Mouse (Mus musculus): Measurements from ENCODE around the gene Npcd. TPM values are rescaled to one million over a fixed set of nuclear protein-coding genes. Genes with fewer than 3 reads are reported as not detected.

Gene Npcd
- polyA plus RNA-seq, 1 experiment from 2014 or later = 0.32 TPM

- H3K27me3 ChIP-seq = no peaks in the 10 kb centered on the region
- H3K36me3 ChIP-seq = 0 out of 2 replicates have a peak, but pooled peaks cover 3% of the 10 kb centered on the region
- no peak for ATAC-seq (ENCODE audit: insufficient number of reproducible peaks, insufficient read depth, low FRiP score, low TSS enrichment, low read depth)
- peaks cover 24% of the 10 kb centered on the region for H3K4me1 ChIP-seq
- WGBS = 69% methylated on average over 7 of the region's 7 CpGs
- H3K9me3 ChIP-seq = no peaks in the 10 kb centered on the region
- H3K4me2 ChIP-seq = no peak overlapping the region
- no peak overlapping the region for H3K27ac ChIP-seq
- H3K9ac ChIP-seq = 0 out of 2 replicates have a peak overlapping the region, but pooled peaks have one; percentile 83
- no peak overlapping the region for H3K4me3 ChIP-seq
These were observed 58.4 kb downstream of the Npcd start for GRCm38 (mm10) chr15:79775662-79776061.

DNA sequence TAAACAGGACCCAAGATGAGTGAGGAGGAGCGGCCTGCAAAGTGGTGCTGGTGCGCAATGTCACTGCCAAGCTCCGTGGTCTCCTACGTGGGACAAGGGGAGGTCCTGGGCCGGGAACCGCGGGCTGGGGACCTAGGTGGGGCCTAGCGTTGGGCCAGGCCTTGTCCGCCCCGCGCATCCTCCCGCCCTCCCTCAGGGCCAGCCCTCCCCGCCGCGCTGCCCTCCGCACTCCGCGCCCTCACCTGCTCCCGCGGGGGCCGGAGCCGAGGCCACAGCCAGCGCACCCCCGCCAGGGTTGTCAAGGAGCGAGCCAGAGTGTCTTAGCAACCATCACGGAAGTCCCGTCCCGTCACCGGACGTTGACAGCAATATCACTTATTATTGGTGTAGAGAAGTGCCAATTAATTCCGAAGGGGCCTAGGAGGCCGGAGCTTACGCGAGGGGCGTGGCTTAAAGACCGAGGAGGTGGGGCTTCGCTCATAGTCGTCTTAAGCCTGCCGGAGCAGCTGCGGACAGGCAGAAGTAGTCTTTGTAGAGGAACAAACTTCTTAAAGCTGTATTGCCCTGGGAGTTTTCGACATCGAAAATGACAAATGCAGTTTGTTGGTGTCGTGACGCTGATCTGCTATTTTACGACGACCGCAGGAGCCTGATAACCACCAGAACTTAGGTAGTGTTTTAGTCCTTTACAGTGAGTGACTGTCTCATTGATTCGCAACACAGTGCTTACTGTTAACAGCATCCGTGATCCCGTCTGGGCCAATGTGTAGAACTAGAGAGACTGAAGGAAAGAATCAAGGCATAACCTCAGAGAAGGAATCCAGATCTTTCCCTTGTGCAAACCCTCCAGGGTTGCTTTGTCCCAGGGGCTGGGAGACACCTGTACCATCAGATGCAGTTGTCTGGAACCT is 59.7 kb downstream of the Npcd start:
- peak overlapping the region; percentile 76 for H3K27ac ChIP-seq
- peak overlapping the region; percentile 89 for H3K4me3 ChIP-seq
- H3K36me3 ChIP-seq = 0 out of 2 replicates have a peak, but pooled peaks cover 5% of the 10 kb centered on the region
- H3K27me3 ChIP-seq = no peaks in the 10 kb centered on the region
- peaks cover 20% of the 10 kb centered on the region for H3K4me1 ChIP-seq
- ATAC-seq (ENCODE audit: insufficient number of reproducible peaks, insufficient read depth, low FRiP score, low TSS enrichment, low read depth) = peak; percentile 97
- peak overlapping the region; percentile 81 for H3K4me2 ChIP-seq
- peak overlapping the region; percentile 83 for H3K9ac ChIP-seq
- WGBS = under 1% methylated on average over 50 of the region's 50 CpGs
- H3K9me3 ChIP-seq = no peaks in the 10 kb centered on the region

GRCm38 (mm10) chr15:79770629-79771240 is 63.3 kb downstream of the Npcd start:
- no peak overlapping the region for H3K4me3 ChIP-seq
- H3K27ac ChIP-seq = no peak overlapping the region
- WGBS = 85% methylated on average over 21 of the region's 21 CpGs
- no peak for ATAC-seq (ENCODE audit: insufficient number of reproducible peaks, insufficient read depth, low FRiP score, low TSS enrichment, low read depth)
- H3K27me3 ChIP-seq = no peaks in the 10 kb centered on the region
- H3K9me3 ChIP-seq = no peaks in the 10 kb centered on the region
- H3K9ac ChIP-seq = 0 out of 2 replicates have a peak overlapping the region, but pooled peaks have one; percentile 21
- no peak overlapping the region for H3K4me2 ChIP-seq
- H3K36me3 ChIP-seq = peaks cover 6% of the 10 kb centered on the region; the same call in 1 of the 2 replicates
- peaks cover 20% of the 10 kb centered on the region for H3K4me1 ChIP-seq

- WGBS = 71% methylated on average over 6 of the region's 6 CpGs
- Histone ChIP-seq H3K4me1 (peaks cover 5% of the 10 kb centered on the region), H3K27ac (no peak overlapping the region), H3K27me3 (no peaks in the 10 kb centered on the region), H3K4me3 (no peak overlapping the region), H3K36me3 (peaks cover 29% of the 10 kb centered on the region), H3K4me2 (no peak overlapping the region), H3K9ac (no peak overlapping the region), H3K9me3 (no peaks in the 10 kb centered on the region)
- ATAC-seq (ENCODE audit: insufficient number of reproducible peaks, insufficient read depth, low FRiP score, low TSS enrichment, low read depth) = no peak
These were observed 65.7 kb downstream of the Npcd start for GRCm38 (mm10) chr15:79768302-79768701.

- Histone ChIP-seq H3K4me2 (no peak overlapping the region), H3K27ac (no peak overlapping the region), H3K27me3 (no peaks in the 10 kb centered on the region), H3K4me1 (no peaks in the 10 kb centered on the region), H3K36me3 (peaks cover 38% of the 10 kb centered on the region), H3K9me3 (no peaks in the 10 kb centered on the region), H3K9ac (no peak overlapping the region), H3K4me3 (no peak overlapping the region)
- no peak for ATAC-seq (ENCODE audit: insufficient number of reproducible peaks, insufficient read depth, low FRiP score, low TSS enrichment, low read depth)
- 87% methylated on average over 16 of the region's 16 CpGs for WGBS
These were observed 66.6 kb downstream of the Npcd start for GRCm38 (mm10) chr15:79767327-79767961.

DNA sequence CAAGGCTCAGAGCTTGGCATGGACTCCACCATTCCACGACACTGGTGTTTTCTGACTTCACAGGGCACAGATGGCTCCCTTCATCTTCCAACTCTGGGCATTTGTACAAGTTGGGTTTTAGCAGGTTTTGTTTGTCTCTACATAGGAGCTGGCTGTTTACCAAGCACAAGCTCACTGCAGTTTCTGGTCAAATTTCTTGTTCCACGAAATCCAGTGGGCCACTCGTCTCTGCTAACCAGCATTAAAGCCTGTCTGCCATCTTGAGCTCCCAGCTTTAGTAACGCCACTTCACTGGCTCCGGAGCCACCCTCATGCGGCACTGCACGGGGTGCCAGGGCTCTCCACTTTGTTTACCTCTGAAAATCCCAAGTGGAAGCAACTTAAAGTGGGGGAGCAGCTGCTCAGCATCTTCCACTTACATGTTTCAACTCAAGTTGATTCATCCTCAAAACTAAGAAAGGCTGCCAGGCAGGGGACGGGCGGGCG is 67.4 kb downstream of the Npcd start:
- Histone ChIP-seq H3K4me2 (no peak overlapping the region), H3K27ac (no peak overlapping the region), H3K4me1 (no peaks in the 10 kb centered on the region), H3K36me3 (peaks cover 46% of the 10 kb centered on the region), H3K9ac (no peak overlapping the region), H3K9me3 (no peaks in the 10 kb centered on the region), H3K4me3 (no peak overlapping the region), H3K27me3 (no peaks in the 10 kb centered on the region)
- 90% methylated on average over 10 of the region's 10 CpGs for WGBS
- no peak for ATAC-seq (ENCODE audit: insufficient number of reproducible peaks, insufficient read depth, low FRiP score, low TSS enrichment, low read depth)

DNA sequence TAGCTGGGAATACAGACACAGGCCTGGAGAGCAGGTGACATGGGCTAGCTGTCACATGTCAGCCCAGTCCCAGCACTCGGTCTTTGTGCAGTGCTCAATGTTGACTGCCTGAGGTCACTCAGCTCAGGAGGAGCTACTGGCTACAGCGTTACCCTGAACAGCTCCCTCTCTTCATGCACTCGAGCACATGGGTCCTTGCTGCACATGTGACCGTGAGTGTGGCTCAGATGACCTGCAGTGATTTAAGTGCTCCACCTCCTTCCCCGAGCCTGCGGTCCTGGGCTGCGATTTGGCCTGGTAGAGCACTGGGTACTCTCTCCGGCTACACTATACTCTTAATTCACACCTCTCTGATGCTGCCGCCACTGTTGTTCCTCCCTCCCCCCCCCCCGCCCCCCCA is 67.9 kb downstream of the Npcd start:
- peaks cover 49% of the 10 kb centered on the region for H3K36me3 ChIP-seq
- H3K27me3 ChIP-seq = no peaks in the 10 kb centered on the region
- no peak overlapping the region for H3K27ac ChIP-seq
- H3K9ac ChIP-seq = no peak overlapping the region
- no peaks in the 10 kb centered on the region for H3K9me3 ChIP-seq
- H3K4me3 ChIP-seq = no peak overlapping the region
- no peak for ATAC-seq (ENCODE audit: insufficient number of reproducible peaks, insufficient read depth, low FRiP score, low TSS enrichment, low read depth)
- 63% methylated on average over 10 of the region's 10 CpGs for WGBS
- no peaks in the 10 kb centered on the region for H3K4me1 ChIP-seq
- H3K4me2 ChIP-seq = no peak overlapping the region

- no peak overlapping the region for H3K27ac ChIP-seq
- no peaks in the 10 kb centered on the region for H3K9me3 ChIP-seq
- no peak overlapping the region for H3K9ac ChIP-seq
- H3K4me1 ChIP-seq = no peaks in the 10 kb centered on the region
- WGBS = 74% methylated on average over 2 of the region's 2 CpGs
- ATAC-seq (ENCODE audit: insufficient number of reproducible peaks, insufficient read depth, low FRiP score, low TSS enrichment, low read depth) = no peak
- peaks cover 50% of the 10 kb centered on the region for H3K36me3 ChIP-seq
- no peaks in the 10 kb centered on the region for H3K27me3 ChIP-seq
- H3K4me2 ChIP-seq = no peak overlapping the region
- H3K4me3 ChIP-seq = no peak overlapping the region
These were observed 68.7 kb downstream of the Npcd start for GRCm38 (mm10) chr15:79765361-79765760.

- WGBS = 82% methylated on average over 11 of the region's 11 CpGs
- Histone ChIP-seq H3K4me1 (no peaks in the 10 kb centered on the region), H3K27me3 (no peaks in the 10 kb centered on the region), H3K36me3 (peaks cover 50% of the 10 kb centered on the region), H3K9ac (peak overlapping the region; percentile 36; the same call in 1 of the 2 replicates), H3K4me2 (no peak overlapping the region), H3K27ac (no peak overlapping the region), H3K4me3 (no peak overlapping the region), H3K9me3 (no peaks in the 10 kb centered on the region)
- no peak for ATAC-seq (ENCODE audit: insufficient number of reproducible peaks, insufficient read depth, low FRiP score, low TSS enrichment, low read depth)
These were observed 69.3 kb downstream of the Npcd start for GRCm38 (mm10) chr15:79764539-79765267.

DNA sequence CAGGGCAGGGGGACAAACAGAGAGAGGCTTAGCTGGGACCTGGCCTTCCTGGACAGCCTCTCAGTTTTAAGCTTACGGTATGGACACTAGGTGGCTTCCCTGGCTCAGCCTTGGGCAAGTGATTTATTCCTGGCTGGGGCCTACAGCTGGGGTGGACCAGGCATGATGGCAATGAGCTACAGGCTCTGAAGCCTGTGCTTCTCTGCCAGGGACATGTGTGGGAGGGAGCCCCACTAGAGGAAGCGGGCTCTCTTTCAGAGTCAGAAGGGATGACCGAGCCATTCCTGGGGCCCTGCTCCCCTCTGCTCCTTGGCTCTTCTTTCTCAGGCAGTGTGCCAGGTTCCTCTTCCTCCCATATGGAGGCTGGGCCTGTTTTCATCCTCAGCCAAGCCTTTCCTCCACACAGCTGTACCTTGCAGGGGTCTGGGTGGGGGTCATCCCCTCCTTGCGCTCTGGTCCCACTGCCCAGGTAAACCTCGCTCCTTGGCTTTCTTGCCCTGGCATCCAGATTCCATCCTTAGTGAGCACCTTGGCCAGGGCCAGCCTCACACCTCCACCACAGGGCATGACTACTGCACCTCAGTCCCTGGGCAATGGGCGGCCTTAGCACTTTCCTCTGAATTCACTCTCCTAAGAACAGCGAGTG is 70.3 kb downstream of the Npcd start:
- 86% methylated on average over 7 of the region's 7 CpGs for whole genome bisulfite sequencing
- peaks cover 50% of the 10 kb centered on the region for H3K36me3 ChIP-seq
- H3K9ac ChIP-seq = no peak overlapping the region
- no peak; the same call in 1 of the 2 replicates for ATAC-seq (ENCODE audit: insufficient number of reproducible peaks, insufficient read depth, low FRiP score, low TSS enrichment, low read depth)
- no peak overlapping the region for H3K27ac ChIP-seq
- H3K9me3 ChIP-seq = no peaks in the 10 kb centered on the region
- H3K4me1 ChIP-seq = no peaks in the 10 kb centered on the region
- no peaks in the 10 kb centered on the region for H3K27me3 ChIP-seq
- no peak overlapping the region for H3K4me2 ChIP-seq
- no peak overlapping the region for H3K4me3 ChIP-seq

All from embryonic facial prominence, embryonic 13.5 days (tissue).